Mouse (Mus musculus) neural tube, embryonic 12.5 days (tissue): ENCODE measurements around the gene Galntl6. TPM values are rescaled to one million over a fixed set of nuclear protein-coding genes. Genes with fewer than 3 reads are reported as not detected.

Experiments used
- ATAC-seq: fragments of 200-750 bp; cut with Nextera tagmentation; 2 replicates; pipeline ENCODE4 v1.8.0; 2017; ENCODE audit warnings: low read depth, mild to moderate bottlenecking, moderate TSS enrichment, moderate library complexity; ENCODE audit not compliant: low FRiP score
- H3K27ac ChIP-seq: fragments of 300-500 bp; sonication (generic); 2 replicates; pipeline ENCODE4 v1.5.1; 2016
- H3K27me3 ChIP-seq: fragments of 300-500 bp; sonication (generic); replicated peaks from 2 replicates; pipeline ENCODE4 v1.6.1; 2016; ENCODE audit warnings: mild to moderate bottlenecking
- H3K36me3 ChIP-seq: fragments of 300-500 bp; sonication (generic); 2 replicates; pipeline ENCODE4 v1.6.1; 2016; ENCODE audit warnings: mild to moderate bottlenecking
- H3K4me1 ChIP-seq: fragments of 300-500 bp; sonication (generic); 2 replicates; pipeline ENCODE4 v1.6.1; 2016
- H3K4me2 ChIP-seq: fragments of 300-500 bp; sonication (generic); replicated peaks from 2 replicates; pipeline ENCODE4 v1.6.1; 2016; ENCODE audit warnings: mild to moderate bottlenecking
- H3K4me3 ChIP-seq: fragments of 300-500 bp; sonication (generic); 2 replicates; pipeline ENCODE4 v1.5.1; 2016
- H3K9ac ChIP-seq: fragments of 300-500 bp; sonication (generic); 2 replicates; pipeline ENCODE4 v1.6.1; 2016; ENCODE audit warnings: mild to moderate bottlenecking
- H3K9me3 ChIP-seq: fragments of 300-500 bp; sonication (generic); 2 replicates; pipeline ENCODE4 v1.6.1; 2016; ENCODE audit warnings: mild to moderate bottlenecking
- WGBS: fragments of 180-500 bp; shearing (Covaris S2); methylation state at CpG from one replicate; pipeline ENCODE4 v1.1.7; 2016; 5-methylcytosine and 5-hydroxymethylcytosine counted together
- polyA plus RNA-seq: library from polyadenylated mRNA; unstranded; fragments of >200 nt; fragmentation: Nextera tagmentation; extraction: Ambion mirVana; gene quantifications from 2 replicates; pipeline ENCODE4 v1.2.1, GENCODE M21; 2016

The Galntl6 gene
- polyA plus RNA-seq, 1 experiment from 2014 or later: 6.2 TPM

GRCm38 (mm10) chr8:57731666-57732065 lies 1180.8 kb downstream of the Galntl6 start:
- H3K9ac ChIP-seq: no peak overlapping the region
- no peaks in the 10 kb centered on the region for H3K36me3 ChIP-seq
- no peaks in the 10 kb centered on the region for H3K27me3 ChIP-seq
- no peak overlapping the region for H3K27ac ChIP-seq
- 71% methylated on average over 8 of the region's 8 CpGs for WGBS
- H3K4me1 ChIP-seq: peaks cover 3% of the 10 kb centered on the region; the same call in 1 of the 2 replicates
- ATAC-seq: no peak
- no peaks in the 10 kb centered on the region for H3K9me3 ChIP-seq
- H3K4me2 ChIP-seq: no peak overlapping the region
- no peak overlapping the region for H3K4me3 ChIP-seq

- ATAC-seq: no peak
- 79% methylated on average over 2 of the region's 2 CpGs for WGBS
- H3K4me2 ChIP-seq: no peak overlapping the region
- no peaks in the 10 kb centered on the region for H3K36me3 ChIP-seq
- H3K4me3 ChIP-seq: no peak overlapping the region
- no peaks in the 10 kb centered on the region for H3K27me3 ChIP-seq
- H3K4me1 ChIP-seq: peaks cover 3% of the 10 kb centered on the region; the same call in 1 of the 2 replicates
- no peak overlapping the region for H3K27ac ChIP-seq
- H3K9ac ChIP-seq: no peak overlapping the region
- no peaks in the 10 kb centered on the region for H3K9me3 ChIP-seq
Measured at GRCm38 (mm10) chr8:57728276-57728675, 1184.2 kb downstream of the Galntl6 start.

- H3K9me3 ChIP-seq: no peaks in the 10 kb centered on the region
- H3K27me3 ChIP-seq: no peaks in the 10 kb centered on the region
- H3K9ac ChIP-seq: no peak overlapping the region
- ATAC-seq: no peak
- WGBS: 91% methylated on average over 13 of the region's 13 CpGs
- H3K4me2 ChIP-seq: no peak overlapping the region
- no peak overlapping the region for H3K27ac ChIP-seq
- H3K4me1 ChIP-seq: no peaks in the 10 kb centered on the region
- H3K36me3 ChIP-seq: no peaks in the 10 kb centered on the region
- H3K4me3 ChIP-seq: no peak overlapping the region
Measured at GRCm38 (mm10) chr8:57724843-57725627, 1187.4 kb downstream of the Galntl6 start.

Other genes with a start within 250 kb of the Galntl6 start
- gene BC030500, start 885 bp downstream of the Galntl6 start, polyA plus RNA-seq: 5.9 and 7.1 TPM in 2 replicates